Mouse (Mus musculus) hindbrain, embryonic 11.5 days (tissue): ENCODE measurements around the gene Crhr1. TPM values are rescaled to one million over a fixed set of nuclear protein-coding genes. Genes with fewer than 3 reads are reported as not detected.
A peak's percentile ranks its signal among the peaks of the same experiment; 100 is the strongest.
"Not testable (repeated sequence)": the region's sequence is repeated elsewhere in the genome, so short reads cannot be mapped to it uniquely, and the experiment has no call there.

Experiments used
- ATAC-seq: fragments of 200-750 bp; cut with Nextera tagmentation; 2 replicates; pipeline ENCODE4 v1.8.0; 2017; ENCODE audit warnings: mild to moderate bottlenecking, moderate TSS enrichment, moderate library complexity; ENCODE audit not compliant: low FRiP score
- DNase-seq: peaks from one replicate; pipeline ENCODE4 v3.0.0-alpha.2; 2015; ENCODE audit warnings: low spot score
- H3K27ac ChIP-seq: fragments of 300-500 bp; sonication (generic); 2 replicates; pipeline ENCODE4 v1.5.1; 2014; ENCODE audit warnings: mild to moderate bottlenecking, low read depth, low read length
- H3K27me3 ChIP-seq: fragments of 300-500 bp; sonication (generic); 2 replicates; pipeline ENCODE4 v1.6.1; 2014; ENCODE audit warnings: mild to moderate bottlenecking, low read length, moderate library complexity, mixed read lengths; ENCODE audit not compliant: control insufficient read depth, insufficient read depth
- H3K36me3 ChIP-seq: fragments of 300-500 bp; sonication (generic); 2 replicates; pipeline ENCODE4 v1.6.1; 2014; ENCODE audit warnings: mild to moderate bottlenecking, low read length, moderate library complexity, mixed read lengths; ENCODE audit not compliant: control insufficient read depth, insufficient read depth
- H3K4me1 ChIP-seq: fragments of 300-500 bp; sonication (generic); replicated peaks from 2 replicates; pipeline ENCODE4 v1.6.1; 2014; ENCODE audit warnings: low read length, mixed read lengths; ENCODE audit not compliant: control insufficient read depth, insufficient read depth
- H3K4me2 ChIP-seq: fragments of 300-500 bp; sonication (generic); replicated peaks from 2 replicates; pipeline ENCODE4 v1.6.1; 2014; ENCODE audit warnings: mild to moderate bottlenecking, low read depth, low read length
- H3K4me3 ChIP-seq: fragments of 300-500 bp; sonication (generic); 2 replicates; pipeline ENCODE4 v1.5.1; 2014; ENCODE audit warnings: low read depth, low read length
- H3K9ac ChIP-seq: fragments of 300-500 bp; sonication (generic); 2 replicates; pipeline ENCODE4 v1.6.1; 2014; ENCODE audit warnings: low read depth, low read length
- H3K9me3 ChIP-seq: fragments of 300-500 bp; sonication (generic); 2 replicates; pipeline ENCODE4 v1.6.1; 2016; ENCODE audit warnings: low read length; ENCODE audit not compliant: control insufficient read depth
- WGBS: fragments of 180-500 bp; shearing (Covaris S2); extraction: QIAGEN DNeasy Blood & Tissue Kit; methylation state at CpG from one replicate; pipeline ENCODE4 v1.1.7; 2014; 5-methylcytosine and 5-hydroxymethylcytosine counted together
- polyA plus RNA-seq: library from polyadenylated mRNA; unstranded; fragments of >200 nt; fragmentation: Nextera tagmentation; extraction: Ambion mirVana; gene quantifications from 2 replicates; pipeline ENCODE4 v1.2.1, GENCODE M21; 2014

Crhr1 gene
- polyA plus RNA-seq, 1 experiment from 2014 or later = 1.1 TPM

- 84% methylated on average over 2 of the region's 2 CpGs for WGBS
- Histone ChIP-seq H3K4me3 (no peak overlapping the region), H3K36me3 (no peaks in the 10 kb centered on the region), H3K27ac (no peak overlapping the region), H3K4me1 (no peaks in the 10 kb centered on the region), H3K4me2 (no peak overlapping the region), H3K9ac (no peak overlapping the region), H3K9me3 (no peaks in the 10 kb centered on the region), H3K27me3 (no peaks in the 10 kb centered on the region)
- ATAC-seq (no peak), DNase-seq (no peak)
Observed at GRCm38 (mm10) chr11:104190008-104190407, 57.4 kb downstream of the Crhr1 start.

GRCm38 (mm10) chr11:104195382-104195781 is 62.7 kb downstream of the Crhr1 start:
- H3K4me3 ChIP-seq = no peak overlapping the region
- no peaks in the 10 kb centered on the region for H3K9me3 ChIP-seq
- ATAC-seq = no peak
- DNase-seq = no peak
- no peak overlapping the region for H3K4me2 ChIP-seq
- H3K4me1 ChIP-seq = no peaks in the 10 kb centered on the region
- 78% methylated on average over 11 of the region's 11 CpGs for WGBS
- H3K36me3 ChIP-seq = no peaks in the 10 kb centered on the region
- no peak overlapping the region for H3K27ac ChIP-seq
- no peak overlapping the region for H3K9ac ChIP-seq
- H3K27me3 ChIP-seq = no peaks in the 10 kb centered on the region

GRCm38 (mm10) chr11:104195791-104196190 is 63.1 kb downstream of the Crhr1 start:
- ATAC-seq (peak; percentile 75; the same call in 1 of the 2 replicates), DNase-seq (peak; percentile 96)
- Histone ChIP-seq H3K9ac (no peak overlapping the region), H3K9me3 (no peaks in the 10 kb centered on the region), H3K27ac (no peak overlapping the region), H3K27me3 (no peaks in the 10 kb centered on the region), H3K4me3 (no peak overlapping the region), H3K4me1 (no peaks in the 10 kb centered on the region), H3K36me3 (no peaks in the 10 kb centered on the region), H3K4me2 (no peak overlapping the region)
- WGBS = 9% methylated on average over 9 of the region's 9 CpGs

- no peaks in the 10 kb centered on the region for H3K9me3 ChIP-seq
- ATAC-seq (no peak), DNase-seq (peak; percentile 55)
- H3K27me3 ChIP-seq = no peaks in the 10 kb centered on the region
- no peaks in the 10 kb centered on the region for H3K36me3 ChIP-seq
- no peak overlapping the region for H3K4me2 ChIP-seq
- WGBS = 7% methylated on average over 10 of the region's 10 CpGs
- H3K9ac ChIP-seq = no peak overlapping the region
- no peaks in the 10 kb centered on the region for H3K4me1 ChIP-seq
- no peak overlapping the region for H3K27ac ChIP-seq
- H3K4me3 ChIP-seq = no peak overlapping the region
Observed at GRCm38 (mm10) chr11:104197861-104198260, 65.2 kb downstream of the Crhr1 start.

- ATAC-seq (no peak), DNase-seq (no peak)
- no peaks in the 10 kb centered on the region for H3K27me3 ChIP-seq
- WGBS = 87% methylated on average over 3 of the region's 3 CpGs
- H3K4me1 ChIP-seq = no peaks in the 10 kb centered on the region
- H3K36me3 ChIP-seq = no peaks in the 10 kb centered on the region
- H3K9ac ChIP-seq = no peak overlapping the region
- no peak overlapping the region for H3K4me2 ChIP-seq
- H3K27ac ChIP-seq = no peak overlapping the region
- no peaks in the 10 kb centered on the region for H3K9me3 ChIP-seq
- H3K4me3 ChIP-seq = no peak overlapping the region
Observed at GRCm38 (mm10) chr11:104203271-104203670, 70.6 kb downstream of the Crhr1 start.

GRCm38 (mm10) chr11:104206573-104206972 is 73.9 kb downstream of the Crhr1 start:
- ATAC-seq (no peak), DNase-seq (no peak)
- no peak overlapping the region for H3K4me2 ChIP-seq
- H3K27ac ChIP-seq = no peak overlapping the region
- no peaks in the 10 kb centered on the region for H3K36me3 ChIP-seq
- no peaks in the 10 kb centered on the region for H3K27me3 ChIP-seq
- WGBS = 88% methylated on average over 4 of the region's 4 CpGs
- no peaks in the 10 kb centered on the region for H3K9me3 ChIP-seq
- no peak overlapping the region for H3K4me3 ChIP-seq
- H3K9ac ChIP-seq = no peak overlapping the region
- no peaks in the 10 kb centered on the region for H3K4me1 ChIP-seq

GRCm38 (mm10) chr11:104209041-104209440 is 76.4 kb downstream of the Crhr1 start:
- H3K27ac ChIP-seq = no peak overlapping the region
- no peak overlapping the region for H3K9ac ChIP-seq
- H3K36me3 ChIP-seq = no peaks in the 10 kb centered on the region
- H3K4me1 ChIP-seq = no peaks in the 10 kb centered on the region
- no peak for DNase-seq
- no peak overlapping the region for H3K4me2 ChIP-seq
- 74% methylated on average over 3 of the region's 3 CpGs for WGBS
- ATAC-seq = no peak
- no peak overlapping the region for H3K4me3 ChIP-seq
- H3K9me3 ChIP-seq = no peaks in the 10 kb centered on the region
- no peaks in the 10 kb centered on the region for H3K27me3 ChIP-seq

GRCm38 (mm10) chr11:104211251-104211650 is 78.6 kb downstream of the Crhr1 start:
- WGBS = 83% methylated on average over 6 of the region's 6 CpGs
- Histone ChIP-seq H3K36me3 (no peaks in the 10 kb centered on the region), H3K27ac (no peak overlapping the region), H3K4me2 (no peak overlapping the region), H3K9me3 (no peaks in the 10 kb centered on the region), H3K4me3 (no peak overlapping the region), H3K27me3 (no peaks in the 10 kb centered on the region), H3K4me1 (no peaks in the 10 kb centered on the region), H3K9ac (no peak overlapping the region)
- ATAC-seq = no peak
- DNase-seq = no peak

- H3K9ac ChIP-seq, DNase-seq, H3K4me3 ChIP-seq, H3K4me1 ChIP-seq, H3K27ac ChIP-seq, H3K36me3 ChIP-seq, H3K27me3 ChIP-seq, H3K4me2 ChIP-seq, ATAC-seq, H3K9me3 ChIP-seq: not testable (repeated sequence)
- WGBS = 95% methylated on average over 5 of the region's 5 CpGs
Observed at GRCm38 (mm10) chr11:104214128-104214527, 81.5 kb downstream of the Crhr1 start.
